Mouse (Mus musculus): ENCODE measurements around the gene Macrod2.

- TF ChIP-seq CTCF (IDR thresholded peaks at IDR 0.05; ENCODE audit: extremely low read depth, insufficient read length, insufficient replicate concordance, low read depth, low read length) (no peak), POLR2A (IDR thresholded peaks at IDR 0.05; ENCODE audit: low read depth, low read length) (no peak)
These were observed 1161.6 kb downstream of the Macrod2 start for GRCm38 (mm10) chr2:141556747-141557146.
